Mouse (Mus musculus): ENCODE results near the gene Mblac1.
"Not testable (repeated sequence)": the region's sequence is repeated elsewhere in the genome, so short reads cannot be mapped to it uniquely, and the experiment has no call there.

Gene Mblac1

GRCm38 (mm10) chr5:138207873-138208272, 13.8 kb downstream of the Mblac1 start:
- DNase-seq (ENCODE audit: low spot score in 2 of 2), result no peak

- DNase-seq (ENCODE audit: low spot score in 2 of 2), result not testable (repeated sequence)
Observed at GRCm38 (mm10) chr5:138216632-138217031, 22.5 kb downstream of the Mblac1 start.

- DNase-seq (ENCODE audit: low spot score in 2 of 2), result no peak
Observed at GRCm38 (mm10) chr5:138219864-138220263, 25.8 kb downstream of the Mblac1 start.

GRCm38 (mm10) chr5:138222111-138222510, 28.0 kb downstream of the Mblac1 start:
- peak; percentile 79 to 92 for DNase-seq (ENCODE audit: low spot score in 2 of 2)

GRCm38 (mm10) chr5:138223287-138223686, 29.2 kb downstream of the Mblac1 start:
- DNase-seq (ENCODE audit: low spot score in 2 of 2), result no peak

- no peak for DNase-seq (ENCODE audit: low spot score in 2 of 2)
Observed at GRCm38 (mm10) chr5:138225700-138226099, 31.6 kb downstream of the Mblac1 start, which contains the start of gene Nxpe5. Gene Nxpe5 (plus strand): TSS chr5:138225898.

GRCm38 (mm10) chr5:138226491-138226890, 32.4 kb downstream of the Mblac1 start:
- DNase-seq (ENCODE audit: low spot score in 2 of 2), result no peak

- no peak for DNase-seq (ENCODE audit: low spot score in 2 of 2)
Observed at GRCm38 (mm10) chr5:138227367-138227766, 33.3 kb downstream of the Mblac1 start.

- DNase-seq (ENCODE audit: low spot score in 2 of 2), result peak; percentile 37 to 75
Observed at GRCm38 (mm10) chr5:138228026-138228425, 33.9 kb downstream of the Mblac1 start.

- DNase-seq (ENCODE audit: low spot score in 2 of 2), result no peak
Observed at GRCm38 (mm10) chr5:138229511-138229910, 35.4 kb downstream of the Mblac1 start.

- DNase-seq (ENCODE audit: low spot score in 2 of 2), result no peak
Observed at GRCm38 (mm10) chr5:138233778-138234177, 39.7 kb downstream of the Mblac1 start.

GRCm38 (mm10) chr5:138234224-138234623, 40.1 kb downstream of the Mblac1 start:
- no peak for DNase-seq (ENCODE audit: low spot score in 2 of 2)

- no peak for DNase-seq (ENCODE audit: low spot score in 2 of 2)
Observed at GRCm38 (mm10) chr5:138241511-138241910, 47.4 kb downstream of the Mblac1 start.

All from spleen, postnatal 10 days (tissue).